Mouse (Mus musculus): ENCODE data around the gene Rbck1.

DNA sequence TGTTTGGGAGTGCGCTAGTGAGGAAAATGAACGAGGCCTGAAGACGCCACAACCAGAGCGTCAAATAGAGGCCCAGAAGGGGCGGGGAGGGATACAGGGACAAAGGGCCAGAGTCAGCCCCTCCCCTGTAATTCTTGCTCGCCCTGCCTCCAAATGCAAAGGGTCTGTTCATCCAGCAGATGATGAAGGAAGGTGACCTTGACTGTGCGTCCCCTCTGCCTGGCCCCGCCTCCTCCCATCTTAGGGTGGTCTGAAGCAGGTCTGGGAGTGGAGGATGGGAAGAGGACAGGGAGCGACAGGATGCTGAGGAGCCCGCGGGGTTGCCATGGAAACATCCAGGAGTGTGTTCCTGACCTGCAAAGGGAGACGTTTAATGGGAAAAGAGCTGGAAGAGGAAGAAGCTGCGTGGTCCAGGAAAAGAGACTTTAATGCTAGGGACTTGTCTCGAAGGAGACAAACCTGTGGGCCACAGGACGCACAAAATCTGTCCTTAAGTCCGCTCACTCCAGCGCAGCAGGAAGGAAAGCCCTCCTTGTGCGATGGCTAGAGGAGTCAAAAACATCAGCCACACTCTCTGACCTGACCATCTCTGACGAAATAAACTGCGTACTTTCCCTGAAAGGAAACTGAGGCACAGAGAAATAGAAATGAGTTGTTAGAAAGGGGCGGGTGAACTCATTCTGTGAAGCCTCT is 43.3 kb upstream of the Rbck1 start:
- TF ChIP-seq ZC3H11A (IDR thresholded peaks at IDR 0.05; ENCODE audit: borderline replicate concordance, low read depth, low read length) (no peak), ZNF384 (IDR thresholded peaks at IDR 0.05; ENCODE audit: low read depth, low read length) (no peak), HCFC1 (IDR thresholded peaks at IDR 0.05; ENCODE audit: borderline replicate concordance, insufficient read depth, low read length) (no peak)
